Mouse (Mus musculus): ENCODE results near the gene 1810009J06Rik. TPM values are rescaled to one million over a fixed set of nuclear protein-coding genes. Genes with fewer than 3 reads are reported as not detected.
A peak's percentile ranks its signal among the peaks of the same experiment; 100 is the strongest.
"Not testable (repeated sequence)": the region's sequence is repeated elsewhere in the genome, so short reads cannot be mapped to it uniquely, and the experiment has no call there.

Gene 1810009J06Rik
- not detected in 2 replicates for polyA plus RNA-seq (2012; rRNA removed)

- H3K36me3 ChIP-seq (ENCODE audit: control insufficient read depth, insufficient read depth, low read length); DNase-seq; H3K27ac ChIP-seq (ENCODE audit: control insufficient read depth, insufficient read depth, low read length); H3K4me3 ChIP-seq (ENCODE audit: control insufficient read depth, insufficient read depth, low read length); H3K4me1 ChIP-seq (replicated peaks; ENCODE audit: control insufficient read depth, insufficient read depth, low read length); H3K27me3 ChIP-seq (ENCODE audit: control insufficient read depth, insufficient read depth, low read length): not testable (repeated sequence)
- 98% methylated on average over 2 of the region's 2 CpGs for WGBS
Observed at GRCm38 (mm10) chr6:40964454-40964853, at the start of gene 1810009J06Rik. Gene 1810009J06Rik, plus strand, starts transcription at chr6:40964754.

GRCm38 (mm10) chr6:40919954-40920353 is 44.6 kb upstream of the 1810009J06Rik start:
- Histone ChIP-seq H3K4me1 (replicated peaks; ENCODE audit: control insufficient read depth, insufficient read depth, low read length) (no peaks in the 10 kb centered on the region), H3K4me3 (ENCODE audit: control insufficient read depth, insufficient read depth, low read length) (no peak overlapping the region), H3K36me3 (ENCODE audit: control insufficient read depth, insufficient read depth, low read length) (no peaks in the 10 kb centered on the region), H3K27ac (ENCODE audit: control insufficient read depth, insufficient read depth, low read length) (no peak overlapping the region), H3K27me3 (ENCODE audit: control insufficient read depth, insufficient read depth, low read length) (no peaks in the 10 kb centered on the region)
- TF ChIP-seq POLR2A (IDR thresholded peaks at IDR 0.05; ENCODE audit: control insufficient read depth, extremely low read depth, insufficient read depth, low read length, poor library complexity) (no peak), CTCF (IDR thresholded peaks at IDR 0.05; ENCODE audit: borderline replicate concordance, control insufficient read depth, extremely low read depth, insufficient read depth, low read length, poor library complexity) (no peak)
- DNase-seq, result no peak
- WGBS, result 95% methylated on average over 4 of the region's 4 CpGs

DNA sequence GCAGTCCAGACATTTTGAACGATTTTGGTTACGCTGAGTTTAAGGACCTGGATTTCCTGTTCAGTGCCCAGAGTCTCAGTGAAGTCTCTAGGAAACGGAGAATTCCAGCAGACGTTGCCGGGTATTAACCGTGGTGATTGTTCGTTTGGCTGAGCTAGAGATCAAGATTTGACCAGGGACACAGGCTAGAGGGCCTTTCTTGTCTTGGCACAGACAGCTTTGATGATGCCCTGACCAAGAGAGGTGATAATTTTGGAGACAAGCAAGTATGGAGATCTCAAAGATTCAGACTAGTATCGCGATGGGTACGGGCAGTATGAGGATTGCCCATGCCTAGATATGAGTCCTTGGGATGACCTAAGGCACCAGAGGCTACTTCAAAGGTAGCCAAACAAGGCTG is 24.1 kb upstream of the 1810009J06Rik start, which contains the start of gene 1700074P13Rik:
Gene 1700074P13Rik (minus strand): TSS at position 101 of the 400 bp plus-strand sequence.
- no peak within 1 kb of the TSS for H3K4me3 ChIP-seq (ENCODE audit: control insufficient read depth, insufficient read depth, low read length)
- 96% methylated on average over 10 of the region's 10 CpGs for WGBS
- TF ChIP-seq CTCF (IDR thresholded peaks at IDR 0.05; ENCODE audit: borderline replicate concordance, control insufficient read depth, extremely low read depth, insufficient read depth, low read length, poor library complexity) (no peak), POLR2A (IDR thresholded peaks at IDR 0.05; ENCODE audit: control insufficient read depth, extremely low read depth, insufficient read depth, low read length, poor library complexity) (no peak)
- no peaks in the 10 kb centered on the region for H3K36me3 ChIP-seq (ENCODE audit: control insufficient read depth, insufficient read depth, low read length)
- no peaks in the 10 kb centered on the region for H3K27me3 ChIP-seq (ENCODE audit: control insufficient read depth, insufficient read depth, low read length)
- DNase-seq, result no peak
- H3K27ac ChIP-seq (ENCODE audit: control insufficient read depth, insufficient read depth, low read length), result no peak within 1 kb of the TSS
- H3K4me1 ChIP-seq (replicated peaks; ENCODE audit: control insufficient read depth, insufficient read depth, low read length), result no peaks in the 10 kb centered on the region

GRCm38 (mm10) chr6:40951770-40952169 is 12.8 kb upstream of the 1810009J06Rik start, which contains the start of gene Gm4744:
Gene Gm4744, minus strand, starts transcription at chr6:40951870.
- Histone ChIP-seq H3K27ac (ENCODE audit: control insufficient read depth, insufficient read depth, low read length) (no peak within 1 kb of the TSS), H3K36me3 (ENCODE audit: control insufficient read depth, insufficient read depth, low read length) (no peaks in the 10 kb centered on the region), H3K27me3 (ENCODE audit: control insufficient read depth, insufficient read depth, low read length) (no peaks in the 10 kb centered on the region), H3K4me3 (ENCODE audit: control insufficient read depth, insufficient read depth, low read length) (no peak within 1 kb of the TSS), H3K4me1 (replicated peaks; ENCODE audit: control insufficient read depth, insufficient read depth, low read length) (no peaks in the 10 kb centered on the region)
- no peak for DNase-seq
- TF ChIP-seq POLR2A (IDR thresholded peaks at IDR 0.05; ENCODE audit: control insufficient read depth, extremely low read depth, insufficient read depth, low read length, poor library complexity), result no peak
- TF ChIP-seq CTCF (IDR thresholded peaks at IDR 0.05; ENCODE audit: borderline replicate concordance, control insufficient read depth, extremely low read depth, insufficient read depth, low read length, poor library complexity), result no peak

GRCm38 (mm10) chr6:40953716-40954115 is 10.8 kb upstream of the 1810009J06Rik start:
- WGBS, result 92% methylated on average over 2 of the region's 2 CpGs
- no peak overlapping the region for H3K4me3 ChIP-seq (ENCODE audit: control insufficient read depth, insufficient read depth, low read length)
- H3K27ac ChIP-seq (ENCODE audit: control insufficient read depth, insufficient read depth, low read length), result no peak overlapping the region
- H3K36me3 ChIP-seq (ENCODE audit: control insufficient read depth, insufficient read depth, low read length), result no peaks in the 10 kb centered on the region
- TF ChIP-seq CTCF (IDR thresholded peaks at IDR 0.05; ENCODE audit: borderline replicate concordance, control insufficient read depth, extremely low read depth, insufficient read depth, low read length, poor library complexity), result no peak
- no peak for TF ChIP-seq POLR2A (IDR thresholded peaks at IDR 0.05; ENCODE audit: control insufficient read depth, extremely low read depth, insufficient read depth, low read length, poor library complexity)
- H3K27me3 ChIP-seq (ENCODE audit: control insufficient read depth, insufficient read depth, low read length), result no peaks in the 10 kb centered on the region
- H3K4me1 ChIP-seq (replicated peaks; ENCODE audit: control insufficient read depth, insufficient read depth, low read length), result no peaks in the 10 kb centered on the region
- DNase-seq, result no peak

DNA sequence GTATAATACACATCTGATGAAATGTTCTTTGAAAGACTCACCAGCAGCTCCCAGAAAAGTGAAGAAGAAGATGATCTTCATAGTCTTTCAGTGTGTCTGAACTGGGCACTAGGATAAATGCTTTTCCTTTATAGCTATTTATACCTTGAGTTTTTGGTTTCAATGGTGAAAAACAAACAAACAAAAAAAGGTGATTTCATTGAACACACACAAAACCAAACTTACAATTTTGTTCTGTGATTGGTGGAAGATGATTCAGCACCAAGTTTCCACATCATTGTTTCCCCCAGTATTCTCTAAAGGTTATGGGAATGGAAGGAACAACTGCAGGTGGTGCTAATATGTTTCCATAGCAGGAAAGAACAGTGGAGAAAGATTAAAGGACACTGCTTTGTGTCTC is 34.8 kb downstream of the 1810009J06Rik start, which contains the start of gene Gm2663:
Gene Gm2663 (minus strand): TSS at position 101 of the 400 bp plus-strand sequence.
- not testable (repeated sequence) for H3K27me3 ChIP-seq (ENCODE audit: control insufficient read depth, insufficient read depth, low read length); H3K27ac ChIP-seq (ENCODE audit: control insufficient read depth, insufficient read depth, low read length); H3K36me3 ChIP-seq (ENCODE audit: control insufficient read depth, insufficient read depth, low read length); DNase-seq; H3K4me1 ChIP-seq (replicated peaks; ENCODE audit: control insufficient read depth, insufficient read depth, low read length); H3K4me3 ChIP-seq (ENCODE audit: control insufficient read depth, insufficient read depth, low read length)

DNA sequence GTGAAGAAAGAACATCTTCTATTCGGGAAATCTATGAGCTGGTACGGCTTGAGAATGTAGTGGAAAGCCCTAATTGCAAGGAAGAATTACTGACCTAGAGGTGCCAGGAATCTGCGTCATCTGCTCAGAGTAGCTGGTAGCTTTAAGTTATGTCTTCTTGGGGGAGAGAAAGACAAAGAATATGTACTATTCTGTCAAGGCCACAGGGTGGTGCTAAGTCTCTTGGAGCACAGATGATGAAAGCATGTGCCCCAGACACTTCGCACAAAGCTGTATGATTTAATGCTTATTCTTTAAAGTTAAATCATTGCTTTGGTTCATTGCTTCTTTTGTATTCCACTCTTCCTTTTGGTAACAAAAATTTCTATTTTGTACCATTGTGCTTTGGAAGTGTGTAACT is 50.5 kb downstream of the 1810009J06Rik start:
- no peaks in the 10 kb centered on the region for H3K36me3 ChIP-seq (ENCODE audit: control insufficient read depth, insufficient read depth, low read length)
- H3K4me1 ChIP-seq (replicated peaks; ENCODE audit: control insufficient read depth, insufficient read depth, low read length), result no peaks in the 10 kb centered on the region
- H3K4me3 ChIP-seq (ENCODE audit: control insufficient read depth, insufficient read depth, low read length), result no peak overlapping the region
- 73% methylated on average over 4 of the region's 4 CpGs for WGBS
- peak; percentile 4 for DNase-seq
- no peak overlapping the region for H3K27ac ChIP-seq (ENCODE audit: control insufficient read depth, insufficient read depth, low read length)
- TF ChIP-seq POLR2A (IDR thresholded peaks at IDR 0.05; ENCODE audit: control insufficient read depth, extremely low read depth, insufficient read depth, low read length, poor library complexity) (no peak), CTCF (IDR thresholded peaks at IDR 0.05; ENCODE audit: borderline replicate concordance, control insufficient read depth, extremely low read depth, insufficient read depth, low read length, poor library complexity) (no peak)
- no peaks in the 10 kb centered on the region for H3K27me3 ChIP-seq (ENCODE audit: control insufficient read depth, insufficient read depth, low read length)

Other genes starting within 250 kb of the 1810009J06Rik start
- gene Moxd2, start 77.3 kb upstream of the 1810009J06Rik start, polyA plus RNA-seq (2012; rRNA removed), result 0.14 and 0.15 TPM in 2 replicates
- gene Prss58, start 64.4 kb upstream of the 1810009J06Rik start, polyA plus RNA-seq (2012; rRNA removed), result not detected in 2 replicates
- not detected in 2 replicates for gene 1700074P13Rik, start 24.2 kb upstream of the 1810009J06Rik start, polyA plus RNA-seq (2012; rRNA removed)
- gene Gm4744, start 12.9 kb upstream of the 1810009J06Rik start, polyA plus RNA-seq (2012; rRNA removed), result not detected in 2 replicates
- not detected in 2 replicates for gene Gm2663, start 34.7 kb downstream of the 1810009J06Rik start, polyA plus RNA-seq (2012; rRNA removed)
- 0.27 TPM in 2 replicates for gene 2210010C04Rik, start 70.8 kb downstream of the 1810009J06Rik start, polyA plus RNA-seq (2012; rRNA removed)